Mouse (Mus musculus) intestine, embryonic 16.5 days (tissue): ENCODE measurements at regions not wholly inside any gene's neighbourhood (a gene's known extent, or its start where the extent isn't known, plus 50 kb on each side); places are given as distances from the start of the nearest gene placed in this dataset.

Experiments
- ATAC-seq: fragments of 200-750 bp; cut with Nextera tagmentation; 2 replicates; pipeline ENCODE4 v1.8.0; 2017; ENCODE audit warnings: moderate TSS enrichment, moderate library complexity
- H3K27ac ChIP-seq: fragments of 300-500 bp; sonication (generic); 2 replicates; pipeline ENCODE4 v1.5.1; 2014; ENCODE audit warnings: mild to moderate bottlenecking, low read length
- H3K27me3 ChIP-seq: fragments of 300-500 bp; sonication (generic); replicated peaks from 2 replicates; pipeline ENCODE4 v1.6.1; 2014; ENCODE audit warnings: low read length, control low read depth, mixed read lengths; ENCODE audit not compliant: control insufficient read depth, insufficient read depth
- H3K36me3 ChIP-seq: fragments of 300-500 bp; sonication (generic); 2 replicates; pipeline ENCODE4 v1.6.1; 2014; ENCODE audit warnings: low read length, control low read depth; ENCODE audit not compliant: control insufficient read depth, insufficient read depth
- H3K4me1 ChIP-seq: fragments of 300-500 bp; sonication (generic); 2 replicates; pipeline ENCODE4 v1.6.1; 2014; ENCODE audit warnings: low read length, control low read depth, mixed read lengths; ENCODE audit not compliant: control insufficient read depth, insufficient read depth
- H3K4me2 ChIP-seq: fragments of 300-500 bp; sonication (generic); 2 replicates; pipeline ENCODE4 v1.6.1; 2014; ENCODE audit warnings: low read depth, low read length, control low read depth
- H3K4me3 ChIP-seq: fragments of 300-500 bp; sonication (generic); 2 replicates; pipeline ENCODE4 v1.5.1; 2014; ENCODE audit warnings: mild to moderate bottlenecking, low read length
- H3K9ac ChIP-seq: fragments of 300-500 bp; sonication (generic); 2 replicates; pipeline ENCODE4 v1.6.1; 2014; ENCODE audit warnings: low read depth, low read length
- H3K9me3 ChIP-seq: fragments of 300-500 bp; sonication (generic); 2 replicates; pipeline ENCODE4 v1.6.1; 2016; ENCODE audit warnings: low read length, control low read depth; ENCODE audit not compliant: control insufficient read depth
- WGBS: fragments of 180-500 bp; shearing (Covaris S2); extraction: QIAGEN DNeasy Blood & Tissue Kit; methylation state at CpG from one replicate; pipeline ENCODE4 v1.1.7; 2014; 5-methylcytosine and 5-hydroxymethylcytosine counted together

DNA sequence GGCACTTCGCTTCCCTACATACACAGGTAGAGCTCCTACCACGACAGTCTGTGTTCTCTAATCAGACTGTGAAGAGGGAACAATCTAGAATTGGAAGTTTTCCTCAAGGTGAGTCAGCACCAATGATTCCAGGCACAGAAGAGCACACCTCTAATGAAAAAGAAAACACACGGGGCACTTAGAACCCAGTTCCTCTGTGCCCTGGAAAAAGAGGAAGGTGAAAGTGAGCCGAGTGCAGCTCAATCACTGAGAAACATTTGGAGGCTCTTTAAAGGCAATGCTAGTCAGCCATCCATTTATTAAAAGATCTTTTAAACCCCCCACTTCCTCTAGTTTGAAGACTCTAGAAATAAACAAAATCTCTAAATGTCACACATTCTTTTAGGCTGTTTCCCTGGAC, 108.4 kb upstream of the Adgrl2 start:
- no peak overlapping the region for H3K4me3 ChIP-seq
- no peak overlapping the region for H3K9ac ChIP-seq
- H3K4me1 ChIP-seq: no peaks in the 10 kb centered on the region
- no peak overlapping the region for H3K4me2 ChIP-seq
- 55% methylated on average over 4 of the region's 4 CpGs for WGBS
- ATAC-seq: no peak
- H3K36me3 ChIP-seq: no peaks in the 10 kb centered on the region
- no peaks in the 10 kb centered on the region for H3K9me3 ChIP-seq
- no peak overlapping the region for H3K27ac ChIP-seq
- no peaks in the 10 kb centered on the region for H3K27me3 ChIP-seq

DNA sequence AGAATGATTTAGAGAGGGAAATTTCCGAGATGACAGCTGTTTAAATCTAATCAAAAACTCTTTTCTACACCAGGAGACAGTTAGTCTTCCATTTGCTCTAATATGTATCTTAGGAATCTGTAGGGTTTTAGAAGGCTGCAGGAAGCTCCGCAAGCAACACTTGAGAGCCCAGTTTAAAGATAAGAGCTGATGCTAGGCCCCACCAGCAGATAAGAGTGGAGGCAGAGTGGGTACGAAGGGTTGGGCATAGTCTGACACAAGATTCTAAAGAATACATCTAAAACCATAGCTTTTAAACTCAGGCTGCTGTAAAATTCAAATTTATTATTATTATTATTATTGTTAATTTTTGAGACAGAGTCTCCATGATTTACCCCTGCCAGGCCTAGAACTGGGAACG, 106.7 kb upstream of the Adgrl2 start:
- ATAC-seq: peak; percentile 75
- Histone ChIP-seq H3K9ac (no peak overlapping the region), H3K4me1 (no peaks in the 10 kb centered on the region), H3K27ac (no peak overlapping the region), H3K4me2 (no peak overlapping the region), H3K9me3 (no peaks in the 10 kb centered on the region), H3K4me3 (no peak overlapping the region), H3K27me3 (no peaks in the 10 kb centered on the region), H3K36me3 (no peaks in the 10 kb centered on the region)
- WGBS: 58% methylated on average over 4 of the region's 4 CpGs

DNA sequence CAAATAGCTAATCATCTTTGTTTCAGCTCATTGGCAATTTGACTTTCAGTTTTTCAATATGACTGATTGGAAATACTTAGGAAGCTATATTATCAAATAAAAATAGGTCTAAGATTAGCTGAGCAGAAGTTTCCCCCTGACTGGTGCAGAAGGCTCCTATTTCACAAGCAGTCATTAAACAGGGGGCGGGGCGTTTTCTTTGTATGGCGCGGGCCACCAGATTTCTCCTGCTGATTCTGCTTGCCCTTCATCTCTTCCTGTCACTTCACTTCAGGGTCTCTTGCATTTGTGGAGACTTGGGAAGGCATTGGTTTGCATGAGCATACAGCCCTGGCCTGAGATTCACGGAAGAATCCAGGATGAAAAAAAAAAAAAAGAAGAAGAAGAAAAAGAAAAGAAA, 102.3 kb upstream of the Adgrl2 start:
- Histone ChIP-seq H3K4me2 (no peak overlapping the region), H3K9me3 (no peaks in the 10 kb centered on the region), H3K9ac (no peak overlapping the region), H3K27me3 (no peaks in the 10 kb centered on the region), H3K4me3 (no peak overlapping the region), H3K27ac (no peak overlapping the region), H3K36me3 (no peaks in the 10 kb centered on the region), H3K4me1 (0 out of 2 replicates have a peak, but pooled peaks cover 3% of the 10 kb centered on the region)
- WGBS: 22% methylated on average over 5 of the region's 5 CpGs
- no peak for ATAC-seq

DNA sequence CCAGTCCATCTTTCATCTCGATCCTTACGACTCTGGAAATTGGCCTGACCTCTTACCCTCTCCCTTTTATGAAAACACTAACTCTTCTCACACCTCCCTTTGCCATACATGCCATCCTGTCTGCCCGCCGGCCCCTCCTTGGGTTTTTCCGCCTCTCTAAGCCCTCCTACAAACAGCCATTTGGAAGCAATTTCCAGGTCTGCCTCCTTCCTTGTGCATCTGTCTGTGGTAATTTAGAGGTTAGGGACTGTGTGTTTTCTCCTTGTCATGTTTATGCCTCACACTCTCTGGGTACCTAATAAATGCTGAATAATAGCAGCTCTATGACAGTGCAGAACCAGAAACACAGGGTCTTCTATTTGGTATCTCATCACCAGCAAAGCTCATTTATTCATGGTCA, 99.7 kb upstream of the Adgrl2 start:
- ATAC-seq: no peak
- Histone ChIP-seq H3K27ac (no peak overlapping the region), H3K27me3 (no peaks in the 10 kb centered on the region), H3K9ac (no peak overlapping the region), H3K4me3 (no peak overlapping the region), H3K9me3 (no peaks in the 10 kb centered on the region), H3K36me3 (no peaks in the 10 kb centered on the region), H3K4me2 (no peak overlapping the region), H3K4me1 (peaks cover 19% of the 10 kb centered on the region)
- 71% methylated on average over 5 of the region's 5 CpGs for WGBS

DNA sequence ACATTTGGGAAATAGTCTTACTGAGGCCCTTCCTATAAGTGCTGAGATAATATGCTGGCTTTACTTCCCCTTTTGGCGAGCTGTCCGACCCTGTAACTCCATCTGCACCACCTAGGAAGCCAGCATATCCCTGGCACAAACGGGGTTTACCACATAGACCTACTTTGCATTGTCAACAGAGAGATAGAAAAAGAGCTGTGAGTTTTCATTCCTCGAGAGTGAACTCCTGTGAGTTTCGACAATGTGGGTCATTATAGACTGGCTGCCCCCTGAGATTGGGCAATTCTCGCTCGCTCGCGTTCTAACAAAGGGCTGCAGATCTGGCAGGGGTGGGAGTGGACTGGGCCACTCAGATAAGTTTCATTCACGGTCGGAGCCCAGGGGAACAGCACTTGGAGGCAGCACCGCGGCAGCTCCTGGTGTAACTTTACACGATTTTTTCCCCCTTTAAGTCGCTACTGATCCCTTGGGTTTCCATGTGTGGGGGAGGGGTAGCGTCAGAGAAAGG, 98.3 kb upstream of the Adgrl2 start:
- Histone ChIP-seq H3K27ac (0 out of 2 replicates have a peak overlapping the region, but pooled peaks have one; percentile 15), H3K9ac (peak overlapping the region; percentile 59), H3K27me3 (no peaks in the 10 kb centered on the region), H3K9me3 (no peaks in the 10 kb centered on the region), H3K4me1 (peaks cover 25% of the 10 kb centered on the region), H3K4me2 (peak overlapping the region; percentile 41), H3K4me3 (peak overlapping the region; percentile 24), H3K36me3 (no peaks in the 10 kb centered on the region)
- WGBS: 15% methylated on average over 16 of the region's 16 CpGs
- peak; percentile 32; the same call in 1 of the 2 replicates for ATAC-seq

DNA sequence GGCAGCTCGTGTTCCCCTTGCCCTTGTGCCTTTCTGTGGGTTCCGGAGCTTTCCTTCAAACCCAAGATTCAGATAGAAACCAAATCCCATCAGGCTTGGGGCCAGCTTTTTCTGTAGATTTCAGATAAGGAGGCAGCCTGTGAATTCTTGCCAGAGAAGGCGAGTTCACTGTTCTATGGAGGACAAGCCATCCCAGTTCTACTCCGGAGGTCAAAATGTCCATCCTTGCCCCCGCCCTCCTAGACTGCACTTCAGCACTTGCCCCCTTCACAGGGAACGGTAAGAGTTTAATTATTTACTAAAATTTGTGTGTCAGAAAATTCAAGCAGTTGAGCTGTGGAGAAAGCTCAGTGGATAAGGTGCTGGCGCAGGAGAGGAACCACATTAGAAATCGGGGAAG, 97.1 kb upstream of the Adgrl2 start:
- Histone ChIP-seq H3K36me3 (no peaks in the 10 kb centered on the region), H3K4me3 (no peak overlapping the region), H3K27me3 (no peaks in the 10 kb centered on the region), H3K27ac (no peak overlapping the region), H3K9ac (no peak overlapping the region), H3K4me2 (0 out of 2 replicates have a peak overlapping the region, but pooled peaks have one; percentile 7), H3K4me1 (peaks cover 30% of the 10 kb centered on the region), H3K9me3 (no peaks in the 10 kb centered on the region)
- peak; percentile 69 for ATAC-seq
- WGBS: 58% methylated on average over 8 of the region's 8 CpGs

DNA sequence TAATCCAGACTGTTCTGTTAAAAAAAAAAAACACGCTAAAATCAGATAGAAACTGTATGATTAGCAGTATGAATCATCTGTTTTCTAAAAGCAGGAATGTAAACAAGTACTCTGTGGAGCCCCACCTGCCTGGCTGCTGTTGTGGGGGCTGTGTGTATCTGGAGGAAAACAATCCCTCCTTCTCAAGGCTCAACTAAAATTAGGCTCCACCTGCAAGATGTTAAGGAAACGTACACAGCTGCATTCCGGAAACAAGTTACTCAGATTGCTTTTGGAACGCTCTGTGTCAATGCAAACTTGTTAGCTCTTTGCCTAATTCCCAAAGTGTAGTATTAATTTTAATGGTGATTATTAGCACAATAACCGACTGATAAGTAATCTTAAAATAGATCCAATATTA, 96.3 kb upstream of the Adgrl2 start:
- H3K4me1 ChIP-seq: peaks cover 30% of the 10 kb centered on the region
- no peaks in the 10 kb centered on the region for H3K36me3 ChIP-seq
- 28% methylated on average over 5 of the region's 5 CpGs for WGBS

DNA sequence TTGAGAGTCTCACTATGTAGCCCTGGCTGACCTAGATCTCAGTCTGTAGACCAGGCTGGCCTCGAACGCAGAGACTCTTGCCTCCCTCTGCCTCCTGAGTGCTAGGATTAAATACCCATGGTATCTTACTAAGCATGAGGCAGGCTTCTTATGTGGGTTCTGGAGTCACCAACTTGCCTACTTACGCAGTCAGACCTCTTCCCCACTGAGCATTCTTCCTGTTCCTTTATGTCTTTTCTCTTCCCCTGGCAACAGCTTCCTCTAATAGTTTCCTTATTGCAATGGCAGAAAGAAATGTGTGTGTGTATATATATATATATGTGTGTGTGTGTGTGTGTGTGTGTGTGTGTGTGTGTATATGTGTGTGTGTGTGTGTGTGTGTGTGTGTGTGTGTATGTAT, 95.7 kb upstream of the Adgrl2 start:
- 80% methylated on average over 3 of the region's 3 CpGs for whole genome bisulfite sequencing
- Histone ChIP-seq H3K4me3 (no peak overlapping the region), H3K36me3 (no peaks in the 10 kb centered on the region), H3K27ac (no peak overlapping the region), H3K9ac (no peak overlapping the region), H3K4me2 (no peak overlapping the region), H3K9me3 (no peaks in the 10 kb centered on the region), H3K4me1 (peaks cover 30% of the 10 kb centered on the region), H3K27me3 (no peaks in the 10 kb centered on the region)
- ATAC-seq: no peak

More for the DNA sequence above, 96.3 kb upstream of the Adgrl2 start:
- H3K27me3 ChIP-seq: no peaks in the 10 kb centered on the region
- no peaks in the 10 kb centered on the region for H3K9me3 ChIP-seq
- H3K27ac ChIP-seq: no peak overlapping the region
- H3K4me3 ChIP-seq: no peak overlapping the region
- no peak for ATAC-seq
- H3K4me2 ChIP-seq: no peak overlapping the region
- H3K9ac ChIP-seq: no peak overlapping the region

DNA sequence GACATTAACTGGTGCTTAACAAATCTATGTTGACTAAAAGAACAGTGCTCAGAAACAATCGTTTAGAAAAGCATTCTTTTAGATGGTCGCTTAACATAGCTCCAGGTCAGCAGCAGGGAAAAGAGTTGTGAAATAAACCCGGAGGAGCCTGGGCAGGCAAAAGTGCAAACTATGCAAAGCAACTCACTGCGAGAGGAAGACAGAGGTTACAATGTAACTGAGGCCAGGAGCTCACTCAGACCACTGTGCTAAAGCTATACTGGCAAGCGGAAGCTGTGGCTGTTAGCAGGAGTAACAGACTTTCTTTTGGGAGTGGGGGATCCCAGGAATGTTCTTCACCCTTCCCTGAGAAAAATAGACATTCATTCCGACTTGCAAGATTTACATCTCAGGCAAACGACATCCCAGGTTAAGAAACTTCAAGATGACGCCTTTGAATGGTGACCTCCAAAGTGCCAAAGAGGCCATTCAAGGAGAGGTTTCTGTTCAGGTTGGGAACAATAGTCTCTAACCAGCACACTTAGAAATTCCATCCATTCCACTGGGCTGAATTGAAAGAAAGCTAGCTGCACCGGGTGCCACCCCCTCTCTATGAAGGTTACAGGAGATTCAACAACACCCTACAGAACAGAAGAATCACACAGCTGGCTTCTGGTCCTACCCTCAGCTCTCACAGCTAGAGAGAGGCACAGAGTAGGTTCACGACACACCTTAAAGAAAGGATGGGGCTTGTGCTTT, 94.7 kb upstream of the Adgrl2 start:
- peak; percentile 30; the same call in 1 of the 2 replicates for ATAC-seq
- Histone ChIP-seq H3K9ac (no peak overlapping the region), H3K4me1 (peaks cover 30% of the 10 kb centered on the region), H3K9me3 (no peaks in the 10 kb centered on the region), H3K27ac (no peak overlapping the region), H3K4me2 (no peak overlapping the region), H3K36me3 (no peaks in the 10 kb centered on the region), H3K4me3 (no peak overlapping the region), H3K27me3 (no peaks in the 10 kb centered on the region)
- WGBS: 57% methylated on average over 10 of the region's 10 CpGs
